Mouse (Mus musculus): ENCODE data around the gene Trim2. TPM values are rescaled to one million over a fixed set of nuclear protein-coding genes. Genes with fewer than 3 reads are reported as not detected.

Gene Trim2
- polyA plus RNA-seq, 1 experiment = 118 TPM

GRCm38 (mm10) chr3:84128871-84129870, 177.5 kb downstream of the Trim2 start:
- DNase-seq (ENCODE audit: low read depth) = no peak

GRCm38 (mm10) chr3:84127431-84127830, 179.2 kb downstream of the Trim2 start:
- no peak for DNase-seq (ENCODE audit: low read depth)
- TF ChIP-seq CTCF (IDR thresholded peaks at IDR 0.05; ENCODE audit: borderline replicate concordance, extremely low read depth, insufficient read depth, insufficient read length) (no peak), POLR2A (IDR thresholded peaks at IDR 0.05; ENCODE audit: borderline replicate concordance, extremely low read depth, insufficient read depth, insufficient read length, poor library complexity, severe bottlenecking) (no peak)

More at GRCm38 (mm10) chr3:84128871-84129870, 177.5 kb downstream of the Trim2 start:
- TF ChIP-seq POLR2A (IDR thresholded peaks at IDR 0.05; ENCODE audit: borderline replicate concordance, extremely low read depth, insufficient read depth, insufficient read length, poor library complexity, severe bottlenecking) = no peak
- no peak for TF ChIP-seq CTCF (IDR thresholded peaks at IDR 0.05; ENCODE audit: borderline replicate concordance, extremely low read depth, insufficient read depth, insufficient read length)

DNA sequence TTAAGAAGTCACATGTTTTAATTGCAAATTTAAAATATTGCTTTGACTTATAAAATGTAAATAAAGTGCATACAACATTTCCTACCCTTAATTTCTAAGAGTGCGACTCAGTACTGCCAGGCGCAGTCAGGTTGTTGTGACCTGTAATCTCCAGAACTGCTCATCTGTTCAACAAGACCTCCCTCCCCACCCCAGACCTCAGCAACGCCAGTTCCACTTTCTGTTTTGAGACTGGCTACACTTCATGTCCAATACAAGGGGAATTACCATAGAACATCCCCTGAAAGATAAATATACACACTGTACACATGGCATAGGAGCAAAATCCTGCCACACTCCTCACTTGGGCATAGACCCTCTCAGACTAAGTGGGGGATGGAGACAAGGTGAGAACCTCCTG, 180.0 kb downstream of the Trim2 start:
- TF ChIP-seq POLR2A (IDR thresholded peaks at IDR 0.05; ENCODE audit: borderline replicate concordance, extremely low read depth, insufficient read depth, insufficient read length, poor library complexity, severe bottlenecking) (no peak), CTCF (IDR thresholded peaks at IDR 0.05; ENCODE audit: borderline replicate concordance, extremely low read depth, insufficient read depth, insufficient read length) (no peak)
- no peak for DNase-seq (ENCODE audit: low read depth)

GRCm38 (mm10) chr3:84125704-84126289, 180.9 kb downstream of the Trim2 start:
- no peak for DNase-seq (ENCODE audit: low read depth)
- TF ChIP-seq CTCF (IDR thresholded peaks at IDR 0.05; ENCODE audit: borderline replicate concordance, extremely low read depth, insufficient read depth, insufficient read length) = no peak
- no peak for TF ChIP-seq POLR2A (IDR thresholded peaks at IDR 0.05; ENCODE audit: borderline replicate concordance, extremely low read depth, insufficient read depth, insufficient read length, poor library complexity, severe bottlenecking)

DNA sequence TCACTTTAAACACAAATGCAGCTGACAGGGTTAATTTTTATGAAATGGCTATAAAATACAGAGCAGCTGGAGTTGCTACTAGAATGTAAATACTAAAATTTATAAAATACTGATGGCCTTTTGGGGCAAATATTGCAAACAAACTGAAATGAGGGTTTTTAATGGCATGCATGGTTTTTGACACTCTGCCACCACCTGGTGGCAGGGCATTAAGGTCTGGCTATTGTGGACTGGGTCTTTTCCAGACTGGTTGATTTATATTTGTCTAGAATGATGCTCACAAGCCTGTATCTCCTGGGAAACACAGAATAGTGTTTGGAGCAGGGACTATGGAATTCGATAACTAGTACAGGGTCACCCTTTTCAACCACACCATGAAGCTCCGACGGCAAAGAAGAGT, 183.2 kb downstream of the Trim2 start:
- TF ChIP-seq POLR2A (IDR thresholded peaks at IDR 0.05; ENCODE audit: borderline replicate concordance, extremely low read depth, insufficient read depth, insufficient read length, poor library complexity, severe bottlenecking) (no peak), CTCF (IDR thresholded peaks at IDR 0.05; ENCODE audit: borderline replicate concordance, extremely low read depth, insufficient read depth, insufficient read length) (peak; percentile 49; the same call in 1 of the 2 replicates)
- DNase-seq (ENCODE audit: low read depth) = peak; percentile 20

DNA sequence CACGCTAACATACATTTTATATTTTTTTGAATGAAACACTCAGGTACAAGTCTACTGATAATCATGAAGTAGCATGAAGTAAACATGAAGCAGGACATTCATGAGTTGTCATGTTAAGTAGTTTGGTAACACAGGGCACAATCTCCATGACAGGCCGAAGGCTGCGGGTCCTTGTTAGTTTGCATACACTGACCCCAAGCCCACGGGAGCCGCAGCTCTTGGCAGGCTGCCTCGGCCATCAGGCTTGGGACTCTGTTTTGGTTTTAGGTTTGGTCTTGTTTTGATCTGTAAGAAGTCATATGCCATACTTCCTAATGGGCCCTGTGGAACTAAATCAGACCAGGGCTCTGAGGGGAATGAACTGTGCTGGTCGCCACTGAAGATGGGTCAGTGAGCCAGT, 188.0 kb downstream of the Trim2 start:
- no peak for TF ChIP-seq POLR2A (IDR thresholded peaks at IDR 0.05; ENCODE audit: borderline replicate concordance, extremely low read depth, insufficient read depth, insufficient read length, poor library complexity, severe bottlenecking)
- TF ChIP-seq CTCF (IDR thresholded peaks at IDR 0.05; ENCODE audit: borderline replicate concordance, extremely low read depth, insufficient read depth, insufficient read length) = no peak
- DNase-seq (ENCODE audit: low read depth) = no peak

GRCm38 (mm10) chr3:84118178-84118577, 188.5 kb downstream of the Trim2 start:
- TF ChIP-seq CTCF (IDR thresholded peaks at IDR 0.05; ENCODE audit: borderline replicate concordance, extremely low read depth, insufficient read depth, insufficient read length) (no peak), POLR2A (IDR thresholded peaks at IDR 0.05; ENCODE audit: borderline replicate concordance, extremely low read depth, insufficient read depth, insufficient read length, poor library complexity, severe bottlenecking) (no peak)
- no peak for DNase-seq (ENCODE audit: low read depth)

Other genes starting within 250 kb of the Trim2 start
- gene Mnd1, start 151.1 kb downstream of the Trim2 start, polyA plus RNA-seq (2012; rRNA removed) = 1.7 and 2.5 TPM in 2 replicates
- gene Gm6525, start 132.8 kb downstream of the Trim2 start, polyA plus RNA-seq (2012; rRNA removed) = not detected in 2 replicates
- gene Fhdc1, start 173.6 kb upstream of the Trim2 start, polyA plus RNA-seq (2012; rRNA removed) = 1.9 and 3.8 TPM in 2 replicates